Mouse (Mus musculus) layer of hippocampus, postnatal 10 days (tissue): ENCODE measurements around the gene Nr2e1. TPM values are rescaled to one million over a fixed set of nuclear protein-coding genes. Genes with fewer than 3 reads are reported as not detected.
A peak's percentile ranks its signal among the peaks of the same experiment; 100 is the strongest.

ENCODE experiments used
- DNase-seq, 2 experiments: peaks; one replicate each; pipeline ENCODE4 v3.0.0; 2021; ENCODE audit warnings: low spot score in 2 of 2
- total RNA-seq, 2 experiments: library from RNA; stranded (reverse); gene quantifications; 2 replicates each; pipeline ENCODE4 v1.2.3; 2021

Nr2e1 gene
- total RNA-seq, 2 experiments from 2014 or later: 13.1 to 14.1 TPM

DNA sequence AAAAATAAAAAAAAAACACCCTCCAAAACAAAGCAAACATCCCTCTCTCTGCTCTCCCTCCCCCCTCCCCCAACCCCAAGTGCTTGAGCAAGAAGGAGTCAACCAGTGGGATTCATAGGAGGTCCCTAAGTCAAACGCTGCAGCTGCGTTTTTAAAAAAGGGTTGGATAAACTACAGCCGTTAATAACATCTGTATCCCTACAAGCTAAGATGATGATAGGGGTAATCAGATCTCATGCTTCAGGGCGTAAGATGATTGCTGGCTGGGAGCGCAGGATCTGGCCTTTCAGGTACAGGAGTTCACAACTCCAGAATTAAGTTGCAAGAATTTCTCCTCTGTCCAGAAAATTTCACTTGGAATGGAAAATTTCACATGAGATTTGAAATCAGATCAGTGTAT lies 6.1 kb upstream of the Nr2e1 start:
- DNase-seq: no peak

DNA sequence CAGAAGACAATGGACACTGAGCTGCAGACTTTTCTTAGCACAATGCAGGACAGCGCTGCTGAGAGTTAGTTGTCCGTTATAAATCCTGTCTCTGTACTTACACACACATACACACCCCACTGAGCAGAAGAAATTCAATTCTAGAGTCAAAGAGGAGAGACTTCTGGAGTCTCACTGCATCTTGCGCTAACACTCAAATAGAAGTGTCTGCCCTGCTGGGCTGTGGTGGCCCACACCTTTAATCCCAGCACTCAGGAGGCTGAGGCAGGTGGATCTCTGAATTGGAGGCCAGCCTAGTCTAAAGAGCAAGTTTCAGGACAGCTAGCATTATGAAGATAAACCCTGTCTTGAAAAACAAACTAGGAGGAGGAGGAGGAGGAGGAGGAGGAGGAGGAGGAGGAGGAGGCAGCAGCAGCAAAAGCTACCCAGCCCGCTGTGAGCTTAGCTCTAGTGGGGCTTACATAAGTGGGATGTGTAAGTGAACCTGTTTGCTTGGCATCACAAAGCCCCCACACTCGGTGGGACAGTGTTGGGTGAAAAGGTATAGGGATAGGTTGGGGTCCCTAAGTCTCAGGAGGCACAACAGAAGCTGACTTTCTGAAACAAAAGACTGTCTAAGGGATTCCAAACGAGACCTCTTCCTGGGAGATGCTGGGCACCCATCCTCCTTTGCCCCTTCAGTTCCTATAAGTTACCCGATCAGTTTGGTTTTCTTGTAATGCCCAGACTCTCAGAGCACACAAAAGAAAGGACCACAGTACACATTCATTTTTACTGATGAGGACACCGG lies 4.7 kb upstream of the Nr2e1 start:
- DNase-seq: no peak

DNA sequence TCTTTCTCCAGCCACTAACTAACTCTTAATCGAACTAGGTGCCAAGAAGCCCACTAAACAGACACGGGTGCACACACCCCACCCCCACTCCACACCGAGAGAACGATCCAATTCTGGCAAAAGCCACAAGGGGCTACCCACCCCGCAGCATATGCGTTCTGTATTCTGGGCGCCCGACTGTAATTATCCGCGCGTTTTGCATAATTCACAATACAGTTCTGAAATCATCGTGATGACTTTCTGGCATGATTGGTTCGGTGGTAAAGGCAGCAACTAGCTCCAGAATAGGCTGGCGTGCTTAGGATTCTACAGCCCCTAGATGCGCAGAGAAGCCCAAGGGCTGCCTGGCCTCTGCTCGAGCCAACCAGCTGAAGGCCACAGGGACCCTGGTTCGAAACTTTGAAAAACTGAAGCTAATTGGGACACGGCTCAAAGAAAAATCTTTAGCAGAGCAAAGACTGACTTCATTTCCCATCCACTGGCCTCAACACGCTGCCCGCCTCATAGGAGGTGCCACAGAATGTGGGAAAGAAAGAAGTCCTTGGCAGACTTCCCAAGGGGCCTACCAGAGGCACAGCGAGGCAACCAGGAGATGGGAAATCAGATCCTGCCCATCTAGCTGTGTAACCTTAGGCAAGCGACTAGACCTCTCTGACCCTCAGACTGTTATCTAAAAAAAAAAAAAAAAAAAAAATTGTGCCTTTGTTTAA lies 2.3 kb upstream of the Nr2e1 start:
- DNase-seq: no peak

DNA sequence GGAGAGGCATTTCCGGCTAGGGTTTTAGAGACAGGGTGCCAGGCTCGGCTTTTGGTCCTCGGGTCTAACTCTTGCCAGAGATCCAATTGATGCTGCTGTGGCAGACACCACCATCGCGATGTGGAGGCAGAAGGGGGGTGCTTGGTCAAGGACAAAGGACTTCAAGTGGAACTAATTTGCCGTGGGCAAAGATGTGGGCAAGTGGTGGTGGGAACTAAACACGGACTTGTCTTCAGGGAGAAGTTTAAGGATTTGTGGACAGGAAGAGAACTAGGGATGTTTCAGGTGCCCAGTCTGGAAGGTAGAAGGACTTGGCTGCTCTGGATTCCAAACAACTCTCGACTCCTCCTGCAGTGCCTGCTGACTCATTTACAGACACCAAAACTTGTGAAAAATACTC lies 1.7 kb upstream of the Nr2e1 start:
- no peak for DNase-seq

DNA sequence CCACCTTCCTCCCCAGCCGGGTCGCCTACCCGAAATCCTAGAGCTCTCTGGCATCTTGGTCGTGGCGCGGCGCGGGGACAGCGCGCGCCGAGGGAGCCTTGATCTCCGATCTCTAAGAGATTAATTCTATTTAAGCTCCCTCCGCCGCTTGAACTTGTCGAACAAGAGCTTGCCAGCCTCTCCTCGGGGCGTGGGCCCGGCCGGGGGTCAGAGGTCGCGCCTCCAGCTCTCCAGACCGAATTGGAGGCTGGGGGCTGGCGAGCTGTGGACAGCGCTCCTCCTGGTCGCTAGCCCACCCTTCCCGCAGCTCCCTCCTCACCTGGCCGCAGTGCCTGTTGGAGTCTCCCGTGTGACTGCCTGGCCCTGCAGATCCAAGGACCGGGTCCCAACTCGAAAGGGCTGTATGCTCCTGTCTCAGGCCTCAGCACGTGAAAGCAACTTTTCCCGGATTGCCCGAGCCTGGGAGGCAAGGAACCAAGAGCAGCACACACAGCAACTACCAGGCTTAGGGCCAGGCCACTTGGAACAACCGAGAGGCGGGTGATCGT lies 1.1 kb upstream of the Nr2e1 start:
- DNase-seq: peak; percentile 34 to 51

DNA sequence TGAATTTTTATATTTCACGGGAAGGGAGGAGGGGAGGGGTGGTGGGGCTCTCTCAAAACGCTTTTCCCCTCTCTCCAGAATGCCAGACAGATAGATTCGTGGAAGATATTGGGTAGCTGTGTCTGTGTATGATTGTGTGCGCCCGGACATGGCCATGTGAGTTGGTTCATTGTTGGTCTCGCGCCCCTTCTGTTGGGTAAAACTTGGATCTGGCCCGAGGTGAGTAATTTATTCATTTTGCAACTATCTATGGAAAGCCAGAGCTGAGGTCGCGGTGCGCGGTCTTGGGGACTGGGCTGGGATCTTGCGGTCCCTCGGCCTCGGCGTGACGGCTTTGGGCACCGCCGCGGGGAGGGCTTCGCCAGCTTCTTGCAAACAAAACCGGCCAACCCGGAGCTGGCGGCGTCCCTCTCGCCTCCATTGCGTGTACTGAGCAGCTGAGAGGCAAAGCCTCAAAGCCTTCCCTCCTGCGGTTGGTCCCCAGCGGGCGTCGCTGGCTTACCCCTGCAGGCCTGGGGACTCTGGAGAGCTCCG lies 537 bp upstream of the Nr2e1 start:
- DNase-seq: peak; percentile 34 to 46

DNA sequence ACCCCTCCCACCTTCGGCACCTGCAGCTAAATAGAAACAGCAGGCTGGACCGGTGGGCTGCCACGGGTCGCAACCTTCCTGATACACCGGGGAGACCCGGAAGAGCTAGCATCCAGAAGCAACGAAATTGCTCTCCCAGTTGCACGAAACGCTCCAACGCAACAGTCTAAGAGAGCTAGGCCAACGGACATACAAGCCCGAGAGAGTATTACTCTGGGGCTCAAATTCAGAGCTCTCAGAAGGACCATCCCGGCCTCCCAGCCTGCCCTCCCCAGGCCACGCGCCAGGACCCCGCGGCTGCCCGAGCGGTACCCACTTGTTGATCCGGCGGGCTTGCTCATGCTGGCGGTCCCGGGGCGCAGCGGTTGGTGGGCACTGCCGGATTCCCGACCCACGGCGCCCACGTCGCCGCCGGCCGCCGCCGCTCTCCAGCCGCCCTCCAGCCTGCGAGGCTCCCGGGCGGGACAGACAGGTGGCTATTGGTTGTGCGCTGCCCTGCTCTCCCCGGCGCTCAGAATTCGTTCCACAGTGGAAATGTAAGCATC lies 794 bp downstream of the Nr2e1 start:
- peak in 1 of 2 experiments; percentile 40 for DNase-seq

DNA sequence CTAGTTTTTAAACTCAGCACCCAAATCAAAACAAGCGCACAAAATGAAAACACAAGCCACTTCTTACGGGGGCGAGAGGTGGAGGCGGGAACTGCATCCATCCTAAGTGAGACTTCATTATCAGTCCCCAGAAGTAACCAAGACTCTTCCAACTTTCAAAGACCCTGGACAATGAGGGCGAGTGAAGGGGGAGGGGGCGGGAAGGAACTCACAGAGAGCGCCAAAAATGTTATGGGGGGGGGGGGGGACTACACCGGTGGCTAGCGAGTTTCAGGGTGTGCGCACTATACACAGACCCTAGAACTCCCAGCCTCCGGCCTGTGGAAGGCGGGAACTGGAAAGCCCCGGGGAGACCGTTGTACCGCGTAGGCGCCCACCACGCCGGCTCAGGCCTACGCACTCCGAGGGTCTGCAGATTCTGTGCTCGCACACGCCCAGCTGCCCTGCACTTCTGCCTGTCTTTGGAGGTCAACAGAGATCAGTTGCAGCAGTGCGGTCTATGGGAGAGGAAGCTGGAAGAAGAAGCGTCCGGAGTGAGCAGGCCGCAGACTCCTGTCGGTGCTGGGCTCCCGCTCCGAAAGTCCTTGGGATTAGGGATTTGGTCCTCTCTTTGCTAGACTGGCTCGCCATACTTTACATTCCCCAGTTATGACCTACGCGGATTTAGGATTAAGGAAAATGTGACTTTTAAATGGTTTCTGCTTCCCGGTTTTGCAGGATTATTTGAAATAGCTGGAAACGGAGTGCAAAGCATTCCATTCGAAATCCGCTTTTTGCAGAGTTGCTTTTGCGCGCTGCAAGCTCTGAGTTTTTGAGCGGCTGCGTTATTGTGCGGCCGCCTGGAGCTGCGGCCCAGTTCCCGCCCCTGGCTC lies 1.5 kb downstream of the Nr2e1 start:
- no peak for DNase-seq

DNA sequence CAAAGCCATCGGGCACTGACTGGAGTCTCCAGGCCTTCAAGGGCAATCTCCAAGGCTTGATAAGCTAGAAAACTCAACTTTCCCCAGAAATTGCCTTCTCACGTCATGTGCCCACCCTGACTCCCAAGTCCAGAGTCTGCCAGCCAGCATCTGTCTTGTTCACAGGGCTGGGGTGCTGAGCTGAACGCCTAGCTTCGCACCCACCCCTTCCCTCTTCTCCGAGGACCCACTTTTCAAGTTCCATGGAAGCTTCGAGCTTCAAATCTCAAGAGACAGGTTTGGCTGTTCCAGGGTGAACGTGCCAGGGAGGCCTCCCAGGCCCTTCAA lies 2.5 kb downstream of the Nr2e1 start:
- no peak for DNase-seq

DNA sequence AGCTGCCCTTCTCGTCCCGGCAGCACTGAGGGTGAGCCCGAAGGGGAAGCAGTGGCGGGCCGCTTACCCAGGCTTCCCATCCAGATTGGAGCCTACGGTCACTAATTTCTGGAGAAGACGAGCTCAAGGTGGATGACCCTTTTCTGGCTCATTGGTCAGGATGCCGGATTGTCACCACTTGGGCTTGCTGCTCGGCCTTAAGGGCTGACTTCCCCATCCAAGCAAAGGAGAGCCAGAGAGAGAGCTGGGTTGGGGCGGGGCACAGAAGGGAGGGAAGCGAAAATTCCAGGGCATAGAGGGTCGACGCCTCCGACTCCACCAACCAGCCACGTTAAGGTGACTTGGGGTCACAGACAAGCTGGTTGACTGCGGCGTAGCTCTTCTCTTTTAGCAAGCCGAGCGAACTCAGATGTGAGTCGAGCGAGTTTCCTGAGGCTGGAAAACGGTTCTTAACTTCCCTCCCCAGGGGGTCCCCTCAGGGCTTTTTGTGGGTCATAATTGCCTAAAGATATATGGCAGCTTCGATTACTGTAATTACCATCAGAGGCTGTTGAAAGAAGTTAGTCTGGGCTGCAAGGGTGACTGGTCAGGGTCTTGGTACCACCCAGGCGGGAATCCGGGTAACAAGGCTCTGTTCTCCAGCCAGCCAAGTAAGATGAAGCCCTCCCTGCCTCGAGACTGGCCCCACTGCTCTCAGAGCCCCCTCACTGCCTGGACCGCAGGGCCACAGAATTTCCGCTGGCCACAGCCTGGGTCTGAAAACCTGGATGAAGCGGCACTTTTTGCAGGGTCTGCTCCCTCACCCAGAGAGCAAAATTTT lies 3.1 kb downstream of the Nr2e1 start:
- no peak for DNase-seq

DNA sequence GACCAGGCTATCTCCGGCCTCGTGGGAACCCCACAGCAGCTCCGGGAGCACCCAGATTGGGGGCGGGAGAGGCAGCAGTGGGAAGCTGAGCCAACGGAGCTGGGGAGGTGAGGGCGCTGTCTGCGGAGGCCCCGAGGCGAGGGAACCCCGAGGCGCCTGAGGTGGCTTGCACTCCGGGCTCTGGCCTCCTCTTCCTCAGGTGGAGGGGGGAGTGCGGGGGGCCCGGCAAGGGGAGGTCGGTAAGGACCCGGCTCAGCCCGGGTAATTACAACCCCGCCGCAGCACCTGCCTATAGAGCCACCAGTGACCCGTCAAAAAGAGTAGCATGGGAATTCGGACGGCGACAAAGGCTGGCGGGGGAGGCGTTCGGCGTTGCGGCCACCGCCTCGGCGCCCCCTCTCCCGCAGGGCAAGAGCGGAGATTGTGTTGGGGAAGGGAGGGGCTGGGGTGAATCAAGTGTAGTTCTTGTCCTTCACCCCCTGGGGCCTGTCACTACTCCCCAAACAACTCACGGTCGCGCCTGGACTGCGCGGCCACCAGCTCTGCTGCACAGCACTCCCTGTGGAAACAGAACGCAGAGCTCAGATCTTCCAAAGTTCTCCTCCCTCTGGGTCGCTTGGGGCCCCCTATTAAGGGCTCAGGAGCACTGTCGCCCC lies 3.8 kb downstream of the Nr2e1 start:
- peak in 1 of 2 experiments; percentile 36 for DNase-seq

DNA sequence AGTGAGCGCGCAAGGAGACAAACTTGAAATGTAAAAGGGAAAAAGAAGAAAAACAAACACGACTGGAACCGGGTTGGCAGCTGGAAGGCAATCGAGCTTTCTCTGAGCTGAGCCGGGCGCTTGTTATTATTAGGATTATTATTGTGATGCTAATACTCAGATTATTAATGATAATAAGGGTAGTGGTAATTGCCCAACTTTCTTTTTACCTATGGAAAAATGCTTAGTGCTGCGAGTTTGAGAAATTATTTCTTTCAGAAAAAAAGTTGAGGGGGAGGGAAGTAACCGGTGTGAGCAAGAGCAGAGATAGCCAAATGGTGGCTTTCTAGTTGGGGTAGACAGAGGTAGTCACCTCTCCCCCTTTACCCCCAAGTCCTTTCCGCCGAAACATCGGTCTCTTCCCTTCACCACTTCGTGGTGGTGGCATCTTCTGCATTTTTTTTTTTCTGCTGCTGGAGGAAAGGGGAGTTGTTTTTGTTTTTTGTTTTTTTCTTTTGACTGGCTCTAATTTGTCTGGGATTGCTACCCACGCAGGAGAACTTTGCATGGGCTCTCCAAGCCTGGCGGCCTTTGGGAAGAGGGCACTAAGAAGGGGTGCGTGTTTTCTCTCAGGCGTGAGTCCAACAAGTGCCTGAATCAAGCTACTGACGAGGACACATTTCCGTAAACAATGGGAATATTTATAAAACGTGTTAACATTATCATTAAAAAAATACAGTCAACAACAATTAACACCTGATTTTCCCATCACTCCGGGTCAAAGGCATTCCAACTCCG lies 4.5 kb downstream of the Nr2e1 start:
- DNase-seq: no peak

DNA sequence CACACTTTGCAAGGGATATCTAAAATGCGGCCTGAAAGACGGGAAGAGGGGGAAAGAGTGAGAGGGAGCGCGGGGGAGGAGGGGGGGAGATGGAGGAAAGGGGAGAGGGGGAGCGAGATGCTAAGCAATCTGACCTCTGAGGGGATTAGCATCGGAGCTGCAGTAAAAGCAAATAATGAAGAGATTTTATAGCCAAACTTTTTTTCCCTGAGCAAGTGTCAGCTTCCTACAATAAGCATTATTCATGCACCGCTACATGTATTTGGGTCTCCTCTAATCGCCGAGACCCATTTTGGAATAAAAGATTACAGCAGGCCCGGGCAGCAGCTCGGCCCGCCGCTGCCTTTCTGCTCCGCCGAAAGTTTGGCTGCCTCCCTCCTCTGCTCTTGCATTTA lies 5.2 kb downstream of the Nr2e1 start:
- DNase-seq: no peak

DNA sequence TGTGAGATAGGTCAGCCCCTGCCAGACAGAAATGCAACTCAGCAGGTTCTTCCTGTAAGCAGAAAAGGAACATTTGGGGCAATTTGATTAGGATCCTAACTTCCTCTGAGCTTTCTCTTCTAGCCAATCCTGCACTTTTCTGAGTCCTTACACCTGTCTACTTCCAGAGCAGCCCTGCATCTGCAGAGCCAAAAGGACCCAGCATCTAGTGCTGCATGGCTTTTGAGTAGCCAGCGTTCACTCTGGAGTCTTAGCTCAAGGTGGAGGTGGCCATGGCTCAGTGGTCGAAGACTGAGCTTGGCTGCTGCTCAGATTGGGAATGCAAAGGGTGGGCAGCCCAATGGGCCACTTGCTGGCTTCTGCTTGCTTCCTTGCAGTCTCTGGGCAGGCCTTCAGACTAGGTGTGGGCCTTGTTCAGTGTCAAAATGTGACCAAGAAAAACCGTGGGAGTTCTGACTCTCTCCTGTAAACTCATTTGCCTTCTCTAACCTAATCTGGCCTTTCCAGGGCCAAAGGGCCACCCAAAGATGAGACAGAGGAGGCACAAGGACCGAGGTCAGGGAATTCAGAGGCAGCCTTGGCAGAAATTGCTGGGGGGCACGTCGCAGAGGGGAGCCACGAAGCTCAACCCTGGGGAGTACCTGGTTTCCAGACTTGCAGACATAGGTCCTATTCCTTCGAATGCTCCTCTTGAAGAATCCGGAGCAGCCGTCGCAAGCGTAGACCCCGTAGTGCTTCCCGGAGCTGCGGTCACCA lies 5.7 kb downstream of the Nr2e1 start:
- no peak for DNase-seq

DNA sequence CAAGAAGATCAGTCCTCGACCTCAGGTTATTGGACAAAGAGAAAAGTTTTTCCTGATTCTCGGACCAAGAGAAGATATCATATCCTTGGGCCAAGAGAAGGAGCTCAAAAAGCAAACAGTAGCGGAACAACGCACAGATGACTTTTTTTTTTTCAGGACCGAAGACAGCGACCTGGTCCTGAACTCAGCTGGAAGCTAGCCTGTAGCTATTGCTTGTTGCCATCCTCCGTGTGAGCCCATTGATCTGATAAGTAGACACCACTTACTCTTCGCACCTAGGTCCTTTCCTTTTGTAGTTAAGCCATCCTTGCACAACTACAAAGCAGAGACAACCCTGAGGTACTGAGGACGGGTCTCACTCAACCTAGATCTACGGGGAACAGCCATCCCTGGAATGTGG lies 8.8 kb downstream of the Nr2e1 start:
- no peak for DNase-seq

DNA sequence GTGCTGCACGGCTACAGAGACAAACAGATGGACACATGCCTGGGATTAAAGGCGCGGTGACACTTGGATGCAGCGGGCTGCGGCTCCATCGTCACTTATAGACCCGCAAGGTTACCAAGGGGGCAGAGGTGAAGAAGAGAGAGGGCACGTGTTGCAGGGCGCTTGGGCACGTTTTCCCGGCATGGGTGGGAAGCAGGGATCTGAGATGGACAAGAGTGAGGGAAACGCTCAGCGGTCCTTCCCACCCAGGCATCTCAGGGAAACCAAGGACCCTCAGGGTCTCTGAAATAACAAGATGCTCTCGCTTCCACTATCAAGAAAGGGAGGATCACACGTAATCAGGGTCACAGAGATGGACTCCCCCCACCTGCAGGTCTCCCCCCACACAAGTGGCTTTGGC lies 10.5 kb downstream of the Nr2e1 start:
- no peak for DNase-seq

DNA sequence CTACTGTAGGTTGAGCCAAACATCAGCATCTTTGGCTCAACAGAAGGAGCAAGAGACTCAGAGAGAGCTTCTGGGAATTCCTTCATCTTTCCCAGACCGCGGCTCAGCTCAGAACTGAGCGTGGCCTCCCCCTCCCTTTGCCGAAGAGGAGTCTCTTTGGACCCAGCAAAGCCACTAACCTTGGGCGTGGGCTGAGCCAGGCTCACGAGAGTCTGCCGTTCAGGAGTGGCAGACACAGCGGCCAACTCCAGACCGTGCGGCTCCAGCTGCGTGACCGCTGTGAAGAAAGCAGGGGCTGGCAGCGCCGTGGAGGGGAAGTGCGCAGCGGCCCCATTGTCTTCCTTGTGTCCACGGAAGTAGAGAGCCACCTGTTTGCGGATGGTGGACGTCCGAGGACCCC lies 10.9 kb downstream of the Nr2e1 start:
- no peak for DNase-seq

DNA sequence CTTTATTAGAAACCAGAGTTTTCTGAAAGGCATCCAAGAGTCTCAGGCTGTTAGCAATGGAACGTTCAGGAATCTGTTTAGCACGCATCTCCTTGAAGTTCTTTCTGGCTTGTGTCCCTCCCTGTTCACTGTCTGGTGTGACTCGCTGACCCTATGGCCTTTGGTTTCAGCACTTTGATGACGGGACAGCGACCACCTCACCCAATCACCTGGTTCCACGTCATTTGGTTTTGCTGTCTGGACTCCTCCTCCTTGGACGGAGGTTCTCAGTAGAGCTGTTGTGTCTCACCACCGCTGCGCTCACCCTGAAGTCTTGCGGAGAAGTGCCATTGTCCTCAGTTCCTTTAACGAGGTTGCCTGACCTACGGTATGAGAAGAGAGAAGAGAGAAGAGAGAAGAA lies 21.2 kb downstream of the Nr2e1 start:
- no peak for DNase-seq
